Mouse (Mus musculus): Measurements from ENCODE around the gene Ergic1.

DNA sequence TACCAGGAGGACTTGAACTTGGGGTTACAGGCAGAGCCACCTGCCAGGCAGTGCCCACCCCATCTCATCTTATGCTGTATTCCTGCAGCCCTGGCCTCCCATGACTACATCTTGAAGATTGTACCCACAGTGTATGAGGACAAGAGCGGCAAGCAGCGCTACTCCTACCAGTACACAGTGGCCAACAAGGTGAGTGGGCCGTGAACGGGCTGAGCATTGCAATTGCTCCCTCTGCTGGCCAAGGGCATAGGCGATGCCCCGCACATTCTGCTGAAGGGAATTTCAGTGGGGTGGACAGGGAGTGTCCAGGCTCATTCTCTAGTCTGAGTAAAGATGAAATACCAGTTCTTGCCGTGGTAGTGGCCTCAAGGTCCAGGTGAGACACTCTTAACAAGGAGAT, 77.4 kb downstream of the Ergic1 start:
- peak; percentile 94 for TF ChIP-seq CTCF (IDR thresholded peaks at IDR 0.05; ENCODE audit: borderline replicate concordance, control insufficient read depth, extremely low read depth, insufficient read depth, low read length, poor library complexity)
- TF ChIP-seq POLR2A (IDR thresholded peaks at IDR 0.05; ENCODE audit: control insufficient read depth, extremely low read depth, insufficient read depth, low read length, poor library complexity): no peak

All from thymus, adult 2 months (tissue).